Mouse (Mus musculus) hindbrain, embryonic 14.5 days (tissue): ENCODE data around the gene Nrarp. TPM values are rescaled to one million over a fixed set of nuclear protein-coding genes. Genes with fewer than 3 reads are reported as not detected.

Experiments
- ATAC-seq: fragments of 200-750 bp; cut with Nextera tagmentation; 2 replicates; pipeline ENCODE4 v1.8.0; 2017; ENCODE audit warnings: moderate number of reproducible peaks, mild to moderate bottlenecking, moderate TSS enrichment, moderate library complexity; ENCODE audit not compliant: low FRiP score
- DNase-seq: peaks from one replicate; pipeline ENCODE4 v3.0.0-alpha.2; 2015; ENCODE audit warnings: low spot score
- H3K27ac ChIP-seq: fragments of 300-500 bp; sonication (generic); 2 replicates; pipeline ENCODE4 v1.5.1; 2014; ENCODE audit warnings: mild to moderate bottlenecking, moderate library complexity
- H3K27me3 ChIP-seq: fragments of 300-500 bp; sonication (generic); 2 replicates; pipeline ENCODE4 v1.6.1; 2014; ENCODE audit warnings: mild to moderate bottlenecking, low read length, mixed read lengths; ENCODE audit not compliant: control insufficient read depth, insufficient read depth
- H3K36me3 ChIP-seq: fragments of 300-500 bp; sonication (generic); replicated peaks from 2 replicates; pipeline ENCODE4 v1.6.1; 2014; ENCODE audit not compliant: control insufficient read depth, insufficient read depth
- H3K4me1 ChIP-seq: fragments of 300-500 bp; sonication (generic); replicated peaks from 2 replicates; pipeline ENCODE4 v1.6.1; 2014; ENCODE audit warnings: antibody characterized with exemption, low read length, mixed read lengths; ENCODE audit not compliant: control insufficient read depth, insufficient read depth
- H3K4me2 ChIP-seq: fragments of 300-500 bp; sonication (generic); replicated peaks from 2 replicates; pipeline ENCODE4 v1.6.1; 2014; ENCODE audit warnings: mild to moderate bottlenecking, moderate library complexity
- H3K4me3 ChIP-seq: fragments of 300-500 bp; sonication (generic); replicated peaks from 2 replicates; pipeline ENCODE4 v1.5.1; 2014; ENCODE audit warnings: mild to moderate bottlenecking, low read length
- H3K9ac ChIP-seq: fragments of 300-500 bp; sonication (generic); 2 replicates; pipeline ENCODE4 v1.6.1; 2014
- H3K9me3 ChIP-seq: fragments of 300-500 bp; sonication (generic); 2 replicates; pipeline ENCODE4 v1.6.1; 2016; ENCODE audit warnings: low read length; ENCODE audit not compliant: control insufficient read depth
- WGBS: fragments of 180-500 bp; shearing (Covaris S2); extraction: QIAGEN DNeasy Blood & Tissue Kit; methylation state at CpG from one replicate; pipeline ENCODE4 v1.1.7; 2014; 5-methylcytosine and 5-hydroxymethylcytosine counted together
- polyA plus RNA-seq: library from polyadenylated mRNA; unstranded; fragments of >200 nt; fragmentation: Nextera tagmentation; extraction: Ambion mirVana; gene quantifications from 2 replicates; pipeline ENCODE4 v1.2.1, GENCODE M21; 2014

Nrarp gene
- polyA plus RNA-seq: 15.6 and 19.9 TPM in 2 replicates

GRCm38 (mm10) chr2:25180478-25180903 lies at the start of gene Nrarp:
TSS of gene Nrarp (plus strand) at chr2:25180758.
- H3K36me3 ChIP-seq: no peaks in the 10 kb centered on the region
- DNase-seq: peak; percentile 92

DNA sequence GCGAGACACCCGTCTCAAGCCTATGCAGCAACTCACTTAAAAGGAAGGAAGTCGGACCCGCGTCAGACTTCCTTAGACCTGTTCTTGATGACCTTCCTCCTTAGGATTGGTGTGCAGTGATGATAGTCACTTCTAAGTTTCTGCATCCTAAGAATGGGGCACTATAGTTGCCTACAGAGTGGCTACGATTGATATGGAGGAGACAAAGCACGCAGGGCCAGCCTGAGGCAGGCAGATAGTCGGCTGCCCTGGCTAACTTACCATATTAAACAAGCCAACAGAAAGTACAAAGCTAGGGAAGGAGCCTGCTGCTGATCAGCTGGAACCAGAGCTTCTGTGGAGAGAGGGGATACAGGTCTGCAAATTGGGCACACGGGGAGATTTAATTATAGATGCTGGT lies 49.0 kb upstream of the Nrarp start:
- 82% methylated on average over 9 of the region's 9 CpGs for WGBS
- H3K9me3 ChIP-seq: no peaks in the 10 kb centered on the region
- no peak overlapping the region for H3K4me3 ChIP-seq
- H3K36me3 ChIP-seq: no peaks in the 10 kb centered on the region
- ATAC-seq: no peak
- H3K27ac ChIP-seq: no peak overlapping the region
- H3K27me3 ChIP-seq: no peaks in the 10 kb centered on the region
- no peak for DNase-seq
- H3K4me1 ChIP-seq: peaks cover 15% of the 10 kb centered on the region
- no peak overlapping the region for H3K4me2 ChIP-seq
- no peak overlapping the region for H3K9ac ChIP-seq

More at GRCm38 (mm10) chr2:25180478-25180903, at the start of gene Nrarp:
- ATAC-seq: peak; percentile 88
- Histone ChIP-seq H3K9ac (peak within 1 kb of the TSS; percentile 64), H3K27me3 (no peaks in the 10 kb centered on the region), H3K4me1 (peaks cover 56% of the 10 kb centered on the region; the same call in 1 of the 2 replicates), H3K9me3 (no peaks in the 10 kb centered on the region), H3K4me2 (peak within 1 kb of the TSS; percentile 87), H3K4me3 (peak within 1 kb of the TSS; percentile 59), H3K27ac (peak within 1 kb of the TSS; percentile 74)
- under 1% methylated on average over 35 of the region's 35 CpGs for WGBS

DNA sequence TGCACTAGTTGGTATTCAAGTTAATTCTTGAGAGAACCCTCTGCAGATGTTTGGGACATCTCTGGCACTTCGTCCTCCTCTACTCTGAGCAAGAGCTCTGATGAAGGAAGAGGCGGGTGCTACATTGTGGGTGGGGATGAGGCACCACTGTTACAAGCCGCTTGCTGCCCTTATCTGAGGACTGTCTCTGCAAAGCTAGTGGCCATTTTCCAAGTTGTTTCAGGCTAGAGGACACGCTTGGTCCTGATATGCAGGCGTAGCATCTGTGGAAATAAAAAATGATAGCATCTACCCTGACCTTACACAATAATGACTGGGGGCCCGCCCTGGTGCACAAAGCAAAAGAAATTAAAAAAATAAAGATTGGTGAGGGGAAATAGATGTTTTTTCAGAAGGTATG lies 42.7 kb upstream of the Nrarp start:
- H3K9ac ChIP-seq: no peak overlapping the region
- no peak for DNase-seq
- ATAC-seq: no peak
- H3K27me3 ChIP-seq: no peaks in the 10 kb centered on the region
- no peaks in the 10 kb centered on the region for H3K9me3 ChIP-seq
- 81% methylated on average over 6 of the region's 6 CpGs for WGBS
- H3K4me1 ChIP-seq: no peaks in the 10 kb centered on the region
- no peaks in the 10 kb centered on the region for H3K36me3 ChIP-seq
- H3K27ac ChIP-seq: no peak overlapping the region
- H3K4me3 ChIP-seq: no peak overlapping the region
- no peak overlapping the region for H3K4me2 ChIP-seq

DNA sequence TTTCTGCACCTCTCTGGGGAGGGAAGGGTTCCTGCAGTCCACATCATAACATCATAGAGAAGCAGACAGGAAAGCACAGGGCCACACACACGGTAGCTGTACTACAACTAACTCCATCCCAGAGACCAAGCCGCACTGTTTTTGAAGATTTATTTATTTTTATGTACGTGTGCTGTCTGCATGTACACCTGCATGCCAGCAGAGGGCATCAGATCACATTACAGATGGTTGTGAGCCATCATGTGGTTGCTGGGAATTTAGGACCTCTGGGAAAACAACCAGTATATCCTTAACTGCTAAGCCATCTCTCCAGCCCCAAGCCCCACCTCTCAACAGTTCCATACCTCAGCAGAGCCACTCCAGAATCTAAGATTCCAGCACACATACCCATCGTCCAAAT lies 39.4 kb upstream of the Nrarp start:
- no peak overlapping the region for H3K9ac ChIP-seq
- ATAC-seq (no peak), DNase-seq (no peak)
- H3K27ac ChIP-seq: no peak overlapping the region
- no peaks in the 10 kb centered on the region for H3K27me3 ChIP-seq
- H3K9me3 ChIP-seq: no peaks in the 10 kb centered on the region
- no peak overlapping the region for H3K4me3 ChIP-seq
- WGBS: 62% methylated on average over 4 of the region's 4 CpGs
- no peaks in the 10 kb centered on the region for H3K4me1 ChIP-seq
- H3K36me3 ChIP-seq: no peaks in the 10 kb centered on the region
- no peak overlapping the region for H3K4me2 ChIP-seq

DNA sequence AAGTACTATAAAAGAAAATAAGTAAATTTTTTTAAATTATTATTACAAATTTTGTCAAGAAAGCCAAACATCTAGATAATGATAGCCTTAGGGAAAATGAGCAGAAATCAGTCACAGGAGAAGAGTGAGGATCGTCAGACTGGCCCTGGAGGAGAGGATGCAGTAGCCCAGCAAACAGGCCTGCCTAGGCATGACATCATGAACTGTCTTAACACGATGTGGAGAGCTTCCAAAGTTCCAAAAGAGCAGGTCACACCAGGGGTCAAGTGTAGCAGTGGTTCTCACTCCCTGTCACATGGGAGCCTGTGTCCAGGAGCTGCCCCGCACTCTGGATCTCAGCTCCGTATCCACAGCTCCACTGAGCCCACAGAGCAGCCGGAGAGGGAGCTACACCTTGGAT lies 38.6 kb upstream of the Nrarp start:
- H3K36me3 ChIP-seq: no peaks in the 10 kb centered on the region
- no peak overlapping the region for H3K4me3 ChIP-seq
- H3K4me2 ChIP-seq: no peak overlapping the region
- no peak overlapping the region for H3K27ac ChIP-seq
- H3K9ac ChIP-seq: no peak overlapping the region
- 86% methylated on average over 5 of the region's 5 CpGs for WGBS
- no peaks in the 10 kb centered on the region for H3K27me3 ChIP-seq
- H3K4me1 ChIP-seq: no peaks in the 10 kb centered on the region
- ATAC-seq (no peak), DNase-seq (no peak)
- H3K9me3 ChIP-seq: no peaks in the 10 kb centered on the region

GRCm38 (mm10) chr2:25145346-25145745 lies 35.2 kb upstream of the Nrarp start:
- no peak overlapping the region for H3K27ac ChIP-seq
- no peak overlapping the region for H3K9ac ChIP-seq
- H3K4me2 ChIP-seq: no peak overlapping the region
- no peaks in the 10 kb centered on the region for H3K27me3 ChIP-seq
- no peak for DNase-seq
- 89% methylated on average over 6 of the region's 6 CpGs for WGBS
- H3K36me3 ChIP-seq: no peaks in the 10 kb centered on the region
- no peak overlapping the region for H3K4me3 ChIP-seq
- ATAC-seq: no peak
- H3K4me1 ChIP-seq: no peaks in the 10 kb centered on the region
- no peaks in the 10 kb centered on the region for H3K9me3 ChIP-seq

- no peaks in the 10 kb centered on the region for H3K9me3 ChIP-seq
- H3K27ac ChIP-seq: no peak overlapping the region
- no peak for DNase-seq
- H3K36me3 ChIP-seq: no peaks in the 10 kb centered on the region
- 87% methylated on average over 5 of the region's 5 CpGs for WGBS
- ATAC-seq: no peak
- no peaks in the 10 kb centered on the region for H3K4me1 ChIP-seq
- no peak overlapping the region for H3K4me3 ChIP-seq
- no peak overlapping the region for H3K9ac ChIP-seq
- H3K4me2 ChIP-seq: no peak overlapping the region
- H3K27me3 ChIP-seq: no peaks in the 10 kb centered on the region
These were observed 33.2 kb upstream of the Nrarp start for GRCm38 (mm10) chr2:25147398-25147797.

GRCm38 (mm10) chr2:25147892-25148291 lies 32.7 kb upstream of the Nrarp start:
- ATAC-seq (no peak), DNase-seq (no peak)
- Histone ChIP-seq H3K4me3 (no peak overlapping the region), H3K27ac (no peak overlapping the region), H3K36me3 (no peaks in the 10 kb centered on the region), H3K4me2 (no peak overlapping the region), H3K9me3 (no peaks in the 10 kb centered on the region), H3K4me1 (no peaks in the 10 kb centered on the region), H3K9ac (no peak overlapping the region), H3K27me3 (no peaks in the 10 kb centered on the region)
- WGBS: 88% methylated on average over 5 of the region's 5 CpGs

GRCm38 (mm10) chr2:25149643-25150042 lies 30.9 kb upstream of the Nrarp start:
- H3K9me3 ChIP-seq: no peaks in the 10 kb centered on the region
- H3K27me3 ChIP-seq: no peaks in the 10 kb centered on the region
- 87% methylated on average over 2 of the region's 2 CpGs for WGBS
- H3K4me2 ChIP-seq: no peak overlapping the region
- no peaks in the 10 kb centered on the region for H3K4me1 ChIP-seq
- no peak for ATAC-seq
- H3K9ac ChIP-seq: no peak overlapping the region
- no peaks in the 10 kb centered on the region for H3K36me3 ChIP-seq
- no peak overlapping the region for H3K27ac ChIP-seq
- no peak overlapping the region for H3K4me3 ChIP-seq
- no peak for DNase-seq

GRCm38 (mm10) chr2:25151280-25151956 lies 29.1 kb upstream of the Nrarp start:
- H3K4me3 ChIP-seq: no peak overlapping the region
- H3K27me3 ChIP-seq: no peaks in the 10 kb centered on the region
- H3K36me3 ChIP-seq: no peaks in the 10 kb centered on the region
- H3K27ac ChIP-seq: no peak overlapping the region
- H3K4me1 ChIP-seq: no peaks in the 10 kb centered on the region
- no peak for DNase-seq
- no peaks in the 10 kb centered on the region for H3K9me3 ChIP-seq
- no peak overlapping the region for H3K4me2 ChIP-seq
- WGBS: 77% methylated on average over 4 of the region's 4 CpGs
- no peak for ATAC-seq
- H3K9ac ChIP-seq: no peak overlapping the region
